Mouse (Mus musculus) activated CD4-positive, CD25-positive, alpha-beta regulatory T cell, adult 4 months (primary cell): Measurements from ENCODE around the gene Spib. TPM values are rescaled to one million over a fixed set of nuclear protein-coding genes. Genes with fewer than 3 reads are reported as not detected.

Source experiments
- ATAC-seq: one replicate; pipeline ENCODE4 v1.8.0; 2017
- polyA plus RNA-seq, 2 experiments: library from polyadenylated mRNA; unstranded; fragments of 100-300 nt; shearing (Covaris generic); gene quantifications; one replicate each; pipeline ENCODE4 v1.2.1; 2017

Spib gene
- polyA plus RNA-seq, 2 experiments from 2014 or later: 2.6 TPM; not detected in 1

GRCm38 (mm10) chr7:44547725-44548124 lies 15.9 kb upstream of the Spib start:
- no peak for ATAC-seq

GRCm38 (mm10) chr7:44547041-44547440 lies 15.2 kb upstream of the Spib start:
- ATAC-seq: no peak

- no peak for ATAC-seq
Observed at GRCm38 (mm10) chr7:44546274-44546673, 14.4 kb upstream of the Spib start.

GRCm38 (mm10) chr7:44543071-44543470 lies 11.2 kb upstream of the Spib start:
- no peak for ATAC-seq

- no peak for ATAC-seq
Observed at GRCm38 (mm10) chr7:44542555-44542954, 10.7 kb upstream of the Spib start.

- ATAC-seq: no peak
Observed at GRCm38 (mm10) chr7:44538756-44539624, 7.1 kb upstream of the Spib start.

GRCm38 (mm10) chr7:44537496-44537895 lies 5.6 kb upstream of the Spib start:
- no peak for ATAC-seq

- no peak for ATAC-seq
Observed at GRCm38 (mm10) chr7:44537009-44537408, 5.1 kb upstream of the Spib start.

- no peak for ATAC-seq
Observed at GRCm38 (mm10) chr7:44536590-44536968, 4.7 kb upstream of the Spib start.

GRCm38 (mm10) chr7:44535657-44536589 lies 4.1 kb upstream of the Spib start:
- ATAC-seq: no peak

GRCm38 (mm10) chr7:44534656-44535441 lies 3.0 kb upstream of the Spib start:
- ATAC-seq: no peak

GRCm38 (mm10) chr7:44534242-44534641 lies 2.4 kb upstream of the Spib start:
- ATAC-seq: no peak

GRCm38 (mm10) chr7:44533746-44534045 lies 1.8 kb upstream of the Spib start:
- ATAC-seq: no peak

GRCm38 (mm10) chr7:44532918-44533745 lies 1.3 kb upstream of the Spib start:
- no peak for ATAC-seq

GRCm38 (mm10) chr7:44531207-44531606 lies 664 bp downstream of the Spib start:
- ATAC-seq: no peak

- no peak for ATAC-seq
Observed at GRCm38 (mm10) chr7:44530507-44530906, 1.4 kb downstream of the Spib start.

- no peak for ATAC-seq
Observed at GRCm38 (mm10) chr7:44529518-44529917, 2.4 kb downstream of the Spib start.

- ATAC-seq: peak; percentile 49
Observed at GRCm38 (mm10) chr7:44527483-44528398, 4.1 kb downstream of the Spib start.

- ATAC-seq: no peak
Observed at GRCm38 (mm10) chr7:44526414-44527154, 5.3 kb downstream of the Spib start.
